Mouse (Mus musculus) MEL (cell line): ENCODE measurements around the gene Hmgb1. TPM values are rescaled to one million over a fixed set of nuclear protein-coding genes. Genes with fewer than 3 reads are reported as not detected.

ENCODE experiments used
- DNase-seq: peaks from one replicate; pipeline ENCODE4 v3.0.0; 2011; ENCODE audit warnings: low read depth, low spot score
- H3K27ac ChIP-seq: 2 replicates; pipeline ENCODE4 v1.5.1; 2012; ENCODE audit warnings: low read depth, mild to moderate bottlenecking, control low read depth, low read length, moderate library complexity; ENCODE audit not compliant: control insufficient read depth
- H3K27me3 ChIP-seq, 2 experiments: fragments of 150-350 bp in 1 of 2; sonication (generic) in 1 of 2; 2 replicates each; pipeline ENCODE4 v1.6.1; 2012; ENCODE audit warnings: low read length in 2 of 2, mild to moderate bottlenecking in 2 of 2, improper control_type of control experiment in 1 of 2, moderate library complexity in 1 of 2; ENCODE audit not compliant: insufficient read depth in 2 of 2, control insufficient read depth in 1 of 2
- H3K36me3 ChIP-seq, 2 experiments: 2 replicates each; pipeline ENCODE4 v1.6.1; 2012 to 2014; ENCODE audit warnings: low read length in 2 of 2, improper control_type of control experiment in 1 of 2, inconsistent platforms in 1 of 2, mild to moderate bottlenecking in 1 of 2; ENCODE audit not compliant: insufficient read depth in 2 of 2, control insufficient read depth in 1 of 2
- H3K4me1 ChIP-seq, 2 experiments: fragments of 150-350 bp in 1 of 2; sonication (generic) in 1 of 2; 2 replicates each; pipeline ENCODE4 v1.6.1; 2012; ENCODE audit warnings: low read length in 2 of 2, improper control_type of control experiment in 1 of 2, mild to moderate bottlenecking in 1 of 2; ENCODE audit not compliant: insufficient read depth in 2 of 2, control insufficient read depth in 1 of 2
- H3K4me3 ChIP-seq, 2 experiments: fragments of 150-350 bp in 1 of 2; sonication (generic) in 1 of 2; 2 replicates each; pipeline ENCODE4 v1.5.1; 2012; ENCODE audit warnings: low read depth in 2 of 2, low read length in 2 of 2, mild to moderate bottlenecking in 2 of 2, moderate library complexity in 2 of 2, control low read depth in 1 of 2, improper control_type of control experiment in 1 of 2; ENCODE audit not compliant: control insufficient read depth in 1 of 2, insufficient read depth in 1 of 2
- H3K79me2 ChIP-seq: 2 replicates; pipeline ENCODE4 v1.6.1; 2012; ENCODE audit warnings: mild to moderate bottlenecking, low read length, moderate library complexity; ENCODE audit not compliant: control insufficient read depth, poor library complexity, insufficient read depth
- H3K9ac ChIP-seq: 2 replicates; pipeline ENCODE4 v1.6.1; 2012; ENCODE audit warnings: low read depth, mild to moderate bottlenecking, control low read depth, low read length, moderate library complexity; ENCODE audit not compliant: control insufficient read depth, poor library complexity, severe bottlenecking
- H3K9me3 ChIP-seq: fragments of 150-350 bp; sonication (generic); replicated peaks from 2 replicates; pipeline ENCODE4 v1.6.1; 2012; ENCODE audit warnings: mild to moderate bottlenecking, low read length, improper control_type of control experiment, moderate library complexity; ENCODE audit not compliant: insufficient read depth
- BHLHE40 ChIP-seq: IDR thresholded peaks from 2 replicates; pipeline ENCODE4 v1.6.1; 2012; ENCODE audit warnings: low read depth, mild to moderate bottlenecking, inconsistent platforms, low read length, improper control_type of control experiment, borderline replicate concordance
- CHD1 ChIP-seq: IDR thresholded peaks from 2 replicates; pipeline ENCODE4 v1.6.1; 2012; ENCODE audit warnings: low read depth, mild to moderate bottlenecking, inconsistent platforms, low read length, improper control_type of control experiment
- CHD2 ChIP-seq: IDR thresholded peaks from 2 replicates; pipeline ENCODE4 v1.6.1; 2011; ENCODE audit warnings: low read length, improper control_type of control experiment
- E2F4 ChIP-seq: IDR thresholded peaks from 2 replicates; pipeline ENCODE4 v1.6.1; 2011; ENCODE audit warnings: low read depth, low read length, improper control_type of control experiment, borderline replicate concordance
- EP300 ChIP-seq, 2 experiments: IDR thresholded peaks; 2 replicates each; pipeline ENCODE4 v1.6.1; 2011; ENCODE audit warnings: improper control_type of control experiment in 2 of 2, low read length in 2 of 2, low read depth in 1 of 2, mild to moderate bottlenecking in 1 of 2
- ETS1 ChIP-seq: IDR thresholded peaks from 2 replicates; pipeline ENCODE4 v1.6.1; 2012; ENCODE audit warnings: low read depth, mild to moderate bottlenecking, inconsistent platforms, low read length, improper control_type of control experiment, moderate library complexity
- JUND ChIP-seq: IDR thresholded peaks from 2 replicates; pipeline ENCODE4 v1.6.1; 2011; ENCODE audit warnings: low read depth, mild to moderate bottlenecking, improper control_type of control experiment, low read length
- KAT2A ChIP-seq: conservative IDR thresholded peaks from 2 replicates; pipeline ENCODE4 v1.6.1; 2012; ENCODE audit warnings: low read depth, low read length, improper control_type of control experiment, inconsistent platforms
- MEF2A ChIP-seq: IDR thresholded peaks from 2 replicates; pipeline ENCODE4 v1.6.1; 2014; ENCODE audit warnings: low read depth, mild to moderate bottlenecking, inconsistent platforms, low read length, improper control_type of control experiment; ENCODE audit not compliant: poor library complexity, insufficient replicate concordance, severe bottlenecking; ENCODE audit errors: extremely low read depth
- MXI1 ChIP-seq: IDR thresholded peaks from 2 replicates; pipeline ENCODE4 v1.6.1; 2011; ENCODE audit warnings: mild to moderate bottlenecking, low read depth, low read length, improper control_type of control experiment
- MYB ChIP-seq: IDR thresholded peaks from 2 replicates; pipeline ENCODE4 v1.6.1; 2011; ENCODE audit warnings: mild to moderate bottlenecking, low read depth, low read length, improper control_type of control experiment
- MYC ChIP-seq: IDR thresholded peaks from 2 replicates; pipeline ENCODE4 v1.6.1; 2011; ENCODE audit warnings: low read depth, mild to moderate bottlenecking, low read length, improper control_type of control experiment, moderate library complexity
- NRF1 ChIP-seq: IDR thresholded peaks from 2 replicates; pipeline ENCODE4 v1.6.1; 2014; ENCODE audit warnings: low read depth, mild to moderate bottlenecking, inconsistent platforms, low read length, improper control_type of control experiment, moderate library complexity; ENCODE audit not compliant: poor library complexity, insufficient read depth, severe bottlenecking
- POLR2AphosphoS5 ChIP-seq: IDR thresholded peaks from 2 replicates; pipeline ENCODE4 v1.6.1; 2012; ENCODE audit warnings: low read depth, borderline replicate concordance, mild to moderate bottlenecking, inconsistent platforms, low read length, moderate library complexity, mixed read lengths
- RAD21 ChIP-seq: IDR thresholded peaks from 2 replicates; pipeline ENCODE4 v1.6.1; 2011; ENCODE audit warnings: mild to moderate bottlenecking, low read depth, low read length, improper control_type of control experiment
- TAL1 ChIP-seq: IDR thresholded peaks from 2 replicates; pipeline ENCODE4 v1.6.1; 2012; ENCODE audit warnings: mild to moderate bottlenecking, inconsistent platforms, low read length, moderate library complexity, mixed read lengths
- TCF12 ChIP-seq: IDR thresholded peaks from 2 replicates; pipeline ENCODE4 v1.6.1; 2014; ENCODE audit warnings: low read depth, mild to moderate bottlenecking, inconsistent platforms, low read length, improper control_type of control experiment, moderate library complexity
- UBTF ChIP-seq: IDR thresholded peaks from 2 replicates; pipeline ENCODE4 v1.6.1; 2012; ENCODE audit warnings: low read depth, mild to moderate bottlenecking, inconsistent platforms, low read length, improper control_type of control experiment, moderate library complexity, borderline replicate concordance; ENCODE audit not compliant: insufficient read depth
- USF1 ChIP-seq: IDR thresholded peaks from 2 replicates; pipeline ENCODE4 v1.6.1; 2014; ENCODE audit warnings: low read depth, mild to moderate bottlenecking, inconsistent platforms, low read length, improper control_type of control experiment, moderate library complexity
- ZC3H11A ChIP-seq: IDR thresholded peaks from 2 replicates; pipeline ENCODE4 v1.6.1; 2012; ENCODE audit warnings: low read depth, mild to moderate bottlenecking, inconsistent platforms, low read length, improper control_type of control experiment
- ZKSCAN1 ChIP-seq: IDR thresholded peaks from 2 replicates; pipeline ENCODE4 v1.6.1; 2012; ENCODE audit warnings: low read depth, mild to moderate bottlenecking, inconsistent platforms, low read length, improper control_type of control experiment, moderate library complexity
- polyA plus RNA-seq, 2 experiments: library from polyadenylated mRNA; stranded (reverse) in 1 of 2; unstranded in 1 of 2; fragments of >175 nt in 1 of 2; fragments of >200 nt in 1 of 2; gene quantifications; 2 replicates each; pipeline versions ENCODE4 v1.2.1 to v1.2.4; 2012; ENCODE audit warnings: low replicate concordance in 2 of 2, low read depth in 1 of 2; ENCODE audit not compliant: insufficient read length in 2 of 2, insufficient read depth in 1 of 2, missing spikeins in 1 of 2
- total RNA-seq: library from RNA; depleted of rRNA; stranded (reverse); fragments of 300-350 nt; gene quantifications from 2 replicates; pipeline ENCODE4 v1.2.3, GENCODE M21; 2012

Hmgb1 gene
- total and polyA plus RNA-seq, 3 experiments = 600 to 678 TPM; not detected in 1

GRCm38 (mm10) chr5:149184104-149184843 is at the start of gene Hmgb1, which contains the start of gene Uspl1 (continued):
- TF ChIP-seq NRF1 (peak; percentile 78), UBTF (peak; percentile 92), E2F4 (peak; percentile 38; the same call in 1 of the 2 replicates), MXI1 (peak; percentile 98)

DNA sequence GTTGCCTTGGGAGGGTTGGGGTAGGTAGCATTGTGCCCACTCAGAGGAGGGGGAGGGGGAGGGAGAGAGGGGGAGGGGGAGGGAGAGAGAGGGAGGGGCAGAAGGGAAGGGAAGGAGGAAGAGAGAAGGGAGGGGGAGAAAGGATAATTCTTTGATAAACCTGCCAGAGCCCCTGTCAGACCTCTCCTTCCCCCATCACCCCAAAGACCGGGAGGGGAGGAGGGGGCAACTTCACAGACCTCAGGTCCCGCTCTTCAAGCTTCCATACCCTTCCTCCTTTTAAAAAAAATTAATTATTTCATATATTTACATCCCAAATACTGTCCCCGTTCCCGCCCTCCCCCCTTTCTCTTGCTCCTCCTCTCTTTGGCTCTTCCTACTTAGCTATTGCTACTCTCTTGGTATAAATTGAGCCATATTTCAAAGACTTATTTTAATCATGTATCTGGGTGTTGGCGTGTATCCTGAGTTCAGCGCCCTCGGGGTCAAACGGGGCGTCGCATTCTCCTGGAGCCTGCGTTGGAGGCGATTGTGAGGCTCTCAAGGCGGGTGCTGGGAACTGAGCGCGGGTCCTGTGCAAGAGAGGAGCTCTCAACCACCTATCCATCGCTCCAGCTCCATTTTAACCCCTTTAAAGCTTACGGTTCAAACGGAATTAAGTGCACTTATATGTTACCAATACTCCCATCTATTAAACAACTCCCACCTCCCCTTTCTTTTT is 45.5 kb upstream of the Hmgb1 start:
- Histone ChIP-seq H3K27ac (peak overlapping the region; percentile 94), H3K9ac (peak overlapping the region; percentile 78)
- no peak for TF ChIP-seq RAD21
- no peak for TF ChIP-seq TCF12
- no peak for TF ChIP-seq KAT2A
- no peak for TF ChIP-seq MEF2A
- TF ChIP-seq MYB = no peak
- TF ChIP-seq BHLHE40 = no peak
- TF ChIP-seq USF1 = no peak
- TF ChIP-seq CHD1 = no peak
- no peak for TF ChIP-seq MYC
- no peak for TF ChIP-seq TAL1
- no peak for TF ChIP-seq ETS1
- TF ChIP-seq JUND = no peak
- no peak; a peak in 1 of 4 replicates for TF ChIP-seq EP300 (IDR thresholded peaks at IDR 0.05; ENCODE audit: low read depth in 1 of 2, low read length in 2 of 2)
- TF ChIP-seq ZKSCAN1 = no peak
- no peak for TF ChIP-seq CHD2
- TF ChIP-seq ZC3H11A = no peak
- no peak for TF ChIP-seq POLR2AphosphoS5
- TF ChIP-seq, all 39 proteins: peak for 0
- H3K79me2 ChIP-seq = no peaks in the 10 kb centered on the region; the same call in 1 of the 2 replicates
- H3K4me3 ChIP-seq = peak overlapping the region; percentile 70 to 77
- no peaks in the 10 kb centered on the region for H3K9me3 ChIP-seq
- H3K36me3 ChIP-seq = peaks cover 0 to 11% of the 10 kb centered on the region in 2 experiments; a peak in 2 of 4 replicates
- DNase-seq = peak; percentile 49
- peaks cover 2 to 10% of the 10 kb centered on the region in 2 experiments; a peak in 3 of 4 replicates for H3K4me1 ChIP-seq
- no peaks in the 10 kb centered on the region for H3K27me3 ChIP-seq
